Mouse (Mus musculus) B cell, adult 2 months (primary cell): Measurements from ENCODE around the gene Atp6v1e1.
"Not testable (repeated sequence)": the region's sequence is repeated elsewhere in the genome, so short reads cannot be mapped to it uniquely, and the experiment has no call there.

ENCODE experiments used
- DNase-seq, 2 experiments: peaks; one replicate each; pipeline ENCODE4 v3.0.0; 2022

The Atp6v1e1 gene

GRCm38 (mm10) chr6:120822307-120822928, at the start of gene Atp6v1e1:
Atp6v1e1 (minus strand) TSS chr6:120822793.
- DNase-seq: peak; percentile 95

- no peak for DNase-seq
These were observed 48.7 kb upstream of the Atp6v1e1 start for GRCm38 (mm10) chr6:120871286-120871685.

GRCm38 (mm10) chr6:120868824-120869223, 46.2 kb upstream of the Atp6v1e1 start:
- no peak for DNase-seq

GRCm38 (mm10) chr6:120866051-120866814, 43.6 kb upstream of the Atp6v1e1 start:
- no peak for DNase-seq

- no peak for DNase-seq
These were observed 37.5 kb upstream of the Atp6v1e1 start for GRCm38 (mm10) chr6:120860079-120860478.

- DNase-seq: no peak
These were observed 35.7 kb upstream of the Atp6v1e1 start for GRCm38 (mm10) chr6:120858217-120858711.

GRCm38 (mm10) chr6:120854413-120854812, 31.8 kb upstream of the Atp6v1e1 start:
- DNase-seq: no peak

GRCm38 (mm10) chr6:120850720-120851119, 28.1 kb upstream of the Atp6v1e1 start:
- DNase-seq: not testable (repeated sequence)

GRCm38 (mm10) chr6:120841754-120842153, 19.2 kb upstream of the Atp6v1e1 start:
- no peak for DNase-seq

- DNase-seq: no peak
These were observed 17.7 kb upstream of the Atp6v1e1 start for GRCm38 (mm10) chr6:120840258-120840657.

GRCm38 (mm10) chr6:120837152-120837530, 14.5 kb upstream of the Atp6v1e1 start:
- no peak for DNase-seq

- DNase-seq: no peak
These were observed 14.0 kb upstream of the Atp6v1e1 start for GRCm38 (mm10) chr6:120836389-120837151.

GRCm38 (mm10) chr6:120835474-120836374, 13.1 kb upstream of the Atp6v1e1 start, which contains the start of gene Bcl2l13:
Bcl2l13 (plus strand) TSS chr6:120836212.
- DNase-seq: peak; percentile 99

GRCm38 (mm10) chr6:120834766-120835321, 12.3 kb upstream of the Atp6v1e1 start:
- no peak for DNase-seq

GRCm38 (mm10) chr6:120832097-120832496, 9.5 kb upstream of the Atp6v1e1 start:
- no peak for DNase-seq

- DNase-seq: no peak
These were observed 8.4 kb upstream of the Atp6v1e1 start for GRCm38 (mm10) chr6:120830866-120831608.

- DNase-seq: no peak
These were observed 7.5 kb upstream of the Atp6v1e1 start for GRCm38 (mm10) chr6:120830056-120830455.

GRCm38 (mm10) chr6:120822937-120823614, 483 bp upstream of the Atp6v1e1 start:
- peak; percentile 33 to 35 for DNase-seq

GRCm38 (mm10) chr6:120821715-120822114, 878 bp downstream of the Atp6v1e1 start:
- DNase-seq: no peak

GRCm38 (mm10) chr6:120820941-120821340, 1.7 kb downstream of the Atp6v1e1 start:
- DNase-seq: no peak

GRCm38 (mm10) chr6:120820144-120820543, 2.4 kb downstream of the Atp6v1e1 start:
- no peak for DNase-seq
